Mouse (Mus musculus): ENCODE data around the gene Plk3. TPM values are rescaled to one million over a fixed set of nuclear protein-coding genes. Genes with fewer than 3 reads are reported as not detected.

Plk3 gene
- polyA plus RNA-seq, 1 experiment from 2014 or later, result 2.5 TPM

- H3K4me1 ChIP-seq (ENCODE audit: control insufficient read depth, insufficient read depth, low read length), result peaks cover 27% of the 10 kb centered on the region
- H3K27me3 ChIP-seq (replicated peaks; ENCODE audit: control insufficient read depth, insufficient read depth, low read length), result no peaks in the 10 kb centered on the region
- H3K9ac ChIP-seq (ENCODE audit: low read depth, low read length), result peak overlapping the region; percentile 12
- 55% methylated on average over 14 of the region's 14 CpGs for WGBS
- no peak for ATAC-seq
- 0 out of 2 replicates have a peak overlapping the region, but pooled peaks have one; percentile 0 for H3K4me3 ChIP-seq (ENCODE audit: low read length)
- peaks cover 5% of the 10 kb centered on the region for H3K36me3 ChIP-seq (ENCODE audit: control insufficient read depth, insufficient read depth, low read length)
- H3K9me3 ChIP-seq (ENCODE audit: control insufficient read depth, low read length), result no peaks in the 10 kb centered on the region
- peak overlapping the region; percentile 91 for H3K27ac ChIP-seq (ENCODE audit: low read length)
- H3K4me2 ChIP-seq (ENCODE audit: low read depth, low read length), result 0 out of 2 replicates have a peak overlapping the region, but pooled peaks have one; percentile 4
Measured at GRCm38 (mm10) chr4:117124518-117125347, 9.0 kb downstream of the Plk3 start.

- Histone ChIP-seq H3K9ac (ENCODE audit: low read depth, low read length) (peak overlapping the region; percentile 12; the same call in 1 of the 2 replicates), H3K27me3 (replicated peaks; ENCODE audit: control insufficient read depth, insufficient read depth, low read length) (no peaks in the 10 kb centered on the region), H3K27ac (ENCODE audit: low read length) (peak overlapping the region; percentile 91), H3K36me3 (ENCODE audit: control insufficient read depth, insufficient read depth, low read length) (peaks cover 5% of the 10 kb centered on the region), H3K4me1 (ENCODE audit: control insufficient read depth, insufficient read depth, low read length) (peaks cover 27% of the 10 kb centered on the region), H3K4me3 (ENCODE audit: low read length) (no peak overlapping the region), H3K9me3 (ENCODE audit: control insufficient read depth, low read length) (no peaks in the 10 kb centered on the region), H3K4me2 (ENCODE audit: low read depth, low read length) (no peak overlapping the region)
- no peak for ATAC-seq
- 85% methylated on average over 3 of the region's 3 CpGs for WGBS
Measured at GRCm38 (mm10) chr4:117124218-117124517, 9.6 kb downstream of the Plk3 start.

GRCm38 (mm10) chr4:117123546-117124217 is 10.1 kb downstream of the Plk3 start:
- H3K27ac ChIP-seq (ENCODE audit: low read length), result no peak overlapping the region

GRCm38 (mm10) chr4:117122209-117122608 is 11.6 kb downstream of the Plk3 start:
- no peak for ATAC-seq
- Histone ChIP-seq H3K36me3 (ENCODE audit: control insufficient read depth, insufficient read depth, low read length) (no peaks in the 10 kb centered on the region), H3K9me3 (ENCODE audit: control insufficient read depth, low read length) (no peaks in the 10 kb centered on the region), H3K4me1 (ENCODE audit: control insufficient read depth, insufficient read depth, low read length) (peaks cover 27% of the 10 kb centered on the region), H3K4me3 (ENCODE audit: low read length) (no peak overlapping the region), H3K27ac (ENCODE audit: low read length) (no peak overlapping the region), H3K27me3 (replicated peaks; ENCODE audit: control insufficient read depth, insufficient read depth, low read length) (no peaks in the 10 kb centered on the region), H3K4me2 (ENCODE audit: low read depth, low read length) (no peak overlapping the region), H3K9ac (ENCODE audit: low read depth, low read length) (no peak overlapping the region)
- 73% methylated on average over 4 of the region's 4 CpGs for WGBS

More at GRCm38 (mm10) chr4:117123546-117124217, 10.1 kb downstream of the Plk3 start:
- Histone ChIP-seq H3K9me3 (ENCODE audit: control insufficient read depth, low read length) (no peaks in the 10 kb centered on the region), H3K9ac (ENCODE audit: low read depth, low read length) (no peak overlapping the region), H3K4me1 (ENCODE audit: control insufficient read depth, insufficient read depth, low read length) (peaks cover 27% of the 10 kb centered on the region), H3K36me3 (ENCODE audit: control insufficient read depth, insufficient read depth, low read length) (peaks cover 5% of the 10 kb centered on the region), H3K4me2 (ENCODE audit: low read depth, low read length) (no peak overlapping the region), H3K27me3 (replicated peaks; ENCODE audit: control insufficient read depth, insufficient read depth, low read length) (no peaks in the 10 kb centered on the region), H3K4me3 (ENCODE audit: low read length) (no peak overlapping the region)
- ATAC-seq, result no peak
- 70% methylated on average over 7 of the region's 9 CpGs for WGBS

- peak overlapping the region; percentile 67 for H3K4me3 ChIP-seq (ENCODE audit: low read length)
- peak; percentile 95 for ATAC-seq
- no peaks in the 10 kb centered on the region for H3K27me3 ChIP-seq (replicated peaks; ENCODE audit: control insufficient read depth, insufficient read depth, low read length)
- peak overlapping the region; percentile 93 for H3K4me2 ChIP-seq (ENCODE audit: low read depth, low read length)
- no peaks in the 10 kb centered on the region for H3K9me3 ChIP-seq (ENCODE audit: control insufficient read depth, low read length)
- peaks cover 18% of the 10 kb centered on the region for H3K4me1 ChIP-seq (ENCODE audit: control insufficient read depth, insufficient read depth, low read length)
- WGBS, result under 1% methylated on average over 69 of the region's 69 CpGs
- H3K36me3 ChIP-seq (ENCODE audit: control insufficient read depth, insufficient read depth, low read length), result no peaks in the 10 kb centered on the region
- H3K9ac ChIP-seq (ENCODE audit: low read depth, low read length), result peak overlapping the region; percentile 78
- H3K27ac ChIP-seq (ENCODE audit: low read length), result peak overlapping the region; percentile 87
Measured at GRCm38 (mm10) chr4:117120445-117121414, 13.0 kb downstream of the Plk3 start.

- Histone ChIP-seq H3K4me1 (ENCODE audit: control insufficient read depth, insufficient read depth, low read length) (peaks cover 11% of the 10 kb centered on the region), H3K4me3 (ENCODE audit: low read length) (peak overlapping the region; percentile 67), H3K4me2 (ENCODE audit: low read depth, low read length) (peak overlapping the region; percentile 69), H3K9me3 (ENCODE audit: control insufficient read depth, low read length) (no peaks in the 10 kb centered on the region), H3K27me3 (replicated peaks; ENCODE audit: control insufficient read depth, insufficient read depth, low read length) (no peaks in the 10 kb centered on the region), H3K27ac (ENCODE audit: low read length) (peak overlapping the region; percentile 87), H3K36me3 (ENCODE audit: control insufficient read depth, insufficient read depth, low read length) (no peaks in the 10 kb centered on the region), H3K9ac (ENCODE audit: low read depth, low read length) (peak overlapping the region; percentile 63)
- WGBS, result 3% methylated on average over 10 of the region's 10 CpGs
- peak; percentile 14 for ATAC-seq
Measured at GRCm38 (mm10) chr4:117120052-117120444, 13.7 kb downstream of the Plk3 start.

GRCm38 (mm10) chr4:117119636-117120035 is 14.1 kb downstream of the Plk3 start:
- 71% methylated on average over 5 of the region's 5 CpGs for WGBS
- H3K27ac ChIP-seq (ENCODE audit: low read length), result peak overlapping the region; percentile 87
- H3K27me3 ChIP-seq (replicated peaks; ENCODE audit: control insufficient read depth, insufficient read depth, low read length), result no peaks in the 10 kb centered on the region
- peak overlapping the region; percentile 69 for H3K4me2 ChIP-seq (ENCODE audit: low read depth, low read length)
- no peak for ATAC-seq
- peak overlapping the region; percentile 63 for H3K9ac ChIP-seq (ENCODE audit: low read depth, low read length)
- peaks cover 7% of the 10 kb centered on the region for H3K4me1 ChIP-seq (ENCODE audit: control insufficient read depth, insufficient read depth, low read length)
- peak overlapping the region; percentile 67 for H3K4me3 ChIP-seq (ENCODE audit: low read length)
- no peaks in the 10 kb centered on the region for H3K9me3 ChIP-seq (ENCODE audit: control insufficient read depth, low read length)
- H3K36me3 ChIP-seq (ENCODE audit: control insufficient read depth, insufficient read depth, low read length), result no peaks in the 10 kb centered on the region

- Histone ChIP-seq H3K4me2 (ENCODE audit: low read depth, low read length) (no peak overlapping the region), H3K9ac (ENCODE audit: low read depth, low read length) (no peak overlapping the region), H3K9me3 (ENCODE audit: control insufficient read depth, low read length) (no peaks in the 10 kb centered on the region), H3K27me3 (replicated peaks; ENCODE audit: control insufficient read depth, insufficient read depth, low read length) (no peaks in the 10 kb centered on the region), H3K27ac (ENCODE audit: low read length) (no peak overlapping the region), H3K36me3 (ENCODE audit: control insufficient read depth, insufficient read depth, low read length) (no peaks in the 10 kb centered on the region), H3K4me3 (ENCODE audit: low read length) (no peak overlapping the region), H3K4me1 (ENCODE audit: control insufficient read depth, insufficient read depth, low read length) (peaks cover 3% of the 10 kb centered on the region; the same call in 1 of the 2 replicates)
- WGBS, result 95% methylated on average over 7 of the region's 7 CpGs
- ATAC-seq, result no peak
Measured at GRCm38 (mm10) chr4:117117931-117118330, 15.8 kb downstream of the Plk3 start.

GRCm38 (mm10) chr4:117115592-117115991 is 18.2 kb downstream of the Plk3 start:
- Histone ChIP-seq H3K9ac (ENCODE audit: low read depth, low read length) (no peak overlapping the region), H3K4me2 (ENCODE audit: low read depth, low read length) (no peak overlapping the region), H3K4me3 (ENCODE audit: low read length) (no peak overlapping the region), H3K27ac (ENCODE audit: low read length) (no peak overlapping the region), H3K4me1 (ENCODE audit: control insufficient read depth, insufficient read depth, low read length) (no peaks in the 10 kb centered on the region), H3K27me3 (replicated peaks; ENCODE audit: control insufficient read depth, insufficient read depth, low read length) (no peaks in the 10 kb centered on the region), H3K9me3 (ENCODE audit: control insufficient read depth, low read length) (no peaks in the 10 kb centered on the region), H3K36me3 (ENCODE audit: control insufficient read depth, insufficient read depth, low read length) (no peaks in the 10 kb centered on the region)
- ATAC-seq, result no peak
- WGBS, result 87% methylated on average over 5 of the region's 5 CpGs
